9 mouse cellular contexts compared by ENCODE assay signal in genomic region chr2:102005377-102006007, GRCm38 (mm10).
A peak's percentile ranks its signal among the peaks of the same experiment; 100 is the strongest.
DNase-seq lines count a peak whose midpoint lies in the region; ATAC-seq lines count a peak whose summit lies in the region.
"Had no signal": no experiment of that assay in that cellular context is flagged by ENCODE, and none has a peak within 500 bp of the region (broad histone marks: within the 10 kb centered on the region; RNA-seq: fewer than 3 reads in every experiment).

No protein-coding gene starts in this region.

- H3K27me3 ChIP-seq in heart, embryonic 12.5 days (replicated peaks) = no peaks in the 10 kb centered on the region
- no peaks in the 10 kb centered on the region for H3K27me3 ChIP-seq in forebrain, embryonic 16.5 days (replicated peaks; ENCODE audit: control insufficient read depth, insufficient read depth, low read length)
- H3K27me3 ChIP-seq in midbrain, embryonic 11.5 days (ENCODE audit: control insufficient read depth, insufficient read depth, low read length) = no peaks in the 10 kb centered on the region

- no peaks in the 10 kb centered on the region for H3K9me3 ChIP-seq in heart, embryonic 12.5 days (replicated peaks)
- no peaks in the 10 kb centered on the region for H3K9me3 ChIP-seq in forebrain, embryonic 16.5 days (ENCODE audit: control insufficient read depth, low read length)
- no peaks in the 10 kb centered on the region for H3K9me3 ChIP-seq in midbrain, embryonic 11.5 days (ENCODE audit: control insufficient read depth, low read length)

- H3K9ac ChIP-seq in heart, embryonic 12.5 days = no peak overlapping the region
- no peak overlapping the region for H3K9ac ChIP-seq in forebrain, embryonic 16.5 days (replicated peaks; ENCODE audit: low read depth, low read length)
- H3K9ac ChIP-seq in midbrain, embryonic 11.5 days (ENCODE audit: low read length) = peak overlapping the region; percentile 42

- 5% methylated on average over 8 of the region's 8 CpGs for WGBS in heart, embryonic 12.5 days
- WGBS in forebrain, embryonic 16.5 days = 21% methylated on average over 8 of the region's 8 CpGs
- 33% methylated on average over 8 of the region's 8 CpGs for WGBS in midbrain, embryonic 11.5 days

- no peak overlapping the region for H3K4me3 ChIP-seq in heart, embryonic 12.5 days
- H3K4me3 ChIP-seq in forebrain, embryonic 16.5 days (replicated peaks; ENCODE audit: low read length) = no peak overlapping the region
- H3K4me3 ChIP-seq in midbrain, embryonic 11.5 days (ENCODE audit: low read depth, low read length) = no peak overlapping the region

- peak overlapping the region; percentile 33 for H3K4me2 ChIP-seq in heart, embryonic 12.5 days
- H3K4me2 ChIP-seq in forebrain, embryonic 16.5 days (ENCODE audit: low read length) = no peak overlapping the region
- 0 out of 2 replicates have a peak overlapping the region, but pooled peaks have one; percentile 2 for H3K4me2 ChIP-seq in midbrain, embryonic 11.5 days

- no peaks in the 10 kb centered on the region for H3K36me3 ChIP-seq in heart, embryonic 12.5 days
- H3K36me3 ChIP-seq in forebrain, embryonic 16.5 days (ENCODE audit: control insufficient read depth, insufficient read depth) = no peaks in the 10 kb centered on the region
- H3K36me3 ChIP-seq in midbrain, embryonic 11.5 days (ENCODE audit: control insufficient read depth, insufficient read depth, low read length) = no peaks in the 10 kb centered on the region

- DNase-seq in heart, adult 18-20 months = no peak
- peak; percentile 36 for DNase-seq in MN1 (ENCODE audit: low spot score)
- DNase-seq in midbrain, embryonic 11.5 days (ENCODE audit: low spot score, missing footprints) = peak; percentile 90
- no peak for DNase-seq in urinary bladder, postnatal 14 days (ENCODE audit: low spot score)
- no peak for DNase-seq in lung, postnatal 10 days
- DNase-seq in gastrocnemius, adult 8-10 months (ENCODE audit: low spot score in 2 of 2) = no peak
- DNase-seq: kidney, adult 11 months had no signal

- peak overlapping the region; percentile 94 for H3K27ac ChIP-seq in heart, embryonic 12.5 days (ENCODE audit: poor library complexity, severe bottlenecking)
- H3K27ac ChIP-seq in forebrain, embryonic 16.5 days (ENCODE audit: low read length) = peak overlapping the region; percentile 25; the same call in 1 of the 2 replicates
- H3K27ac ChIP-seq in midbrain, embryonic 11.5 days (ENCODE audit: low read depth, low read length) = peak overlapping the region; percentile 65

- H3K4me1 ChIP-seq in heart, embryonic 12.5 days (replicated peaks) = peaks cover 67% of the 10 kb centered on the region
- peaks cover 61% of the 10 kb centered on the region for H3K4me1 ChIP-seq in forebrain, embryonic 16.5 days (replicated peaks; ENCODE audit: control insufficient read depth, insufficient read depth, low read length)
- H3K4me1 ChIP-seq in midbrain, embryonic 11.5 days (ENCODE audit: control insufficient read depth, insufficient read depth, low read length) = peaks cover 64% of the 10 kb centered on the region

- ATAC-seq in heart, embryonic 12.5 days (ENCODE audit: insufficient number of reproducible peaks, low FRiP score) = peak; percentile 66
- ATAC-seq in forebrain, embryonic 16.5 days = 0 out of 2 replicates have a peak, but pooled peaks have one; percentile 11
- ATAC-seq in midbrain, embryonic 11.5 days (ENCODE audit: low FRiP score) = peak; percentile 17

Comparison
In these comparisons a context has a peak if more than half of its experiments do, and no peak if none do; other contexts are left out.
1. ATAC-seq: peak in every context shown above with its lines; median percentile 66 in heart, embryonic 12.5 days; 17 in midbrain, embryonic 11.5 days; 11 in forebrain, embryonic 16.5 days.
2. H3K27ac ChIP-seq: peak in every context shown above with its lines; median percentile 94 in heart, embryonic 12.5 days; 65 in midbrain, embryonic 11.5 days; 25 in forebrain, embryonic 16.5 days.
3. DNase-seq: peak in MN1 (single experiment) and midbrain, embryonic 11.5 days (single experiment); none in heart, adult 18-20 months (0 of 2), urinary bladder, postnatal 14 days (single experiment), lung, postnatal 10 days (single experiment) and gastrocnemius, adult 8-10 months (0 of 2).